Mouse (Mus musculus) v-Abl transformed pro-B cells (cell line): ENCODE measurements around the gene Marc2.

ENCODE experiments used
- in situ Hi-C, 2 experiments: fragments of 400-800 bp; cut with MboI; formaldehyde crosslinking; loops; one replicate each; pipeline ENCODE4 v1.15.1; 2025; ENCODE audit not compliant: unreplicated experiment in 2 of 2

Gene Marc2

GRCm38 (mm10) chr1:184771202-184771890 is 74.9 kb downstream of the Marc2 start:
- in situ Hi-C loops, result no loop called here

GRCm38 (mm10) chr1:184763866-184764265 is 82.4 kb downstream of the Marc2 start:
- in situ Hi-C loops, result no loop called here
